Mouse (Mus musculus) hindbrain, embryonic 13.5 days (tissue): ENCODE results near the gene Rbl2. TPM values are rescaled to one million over a fixed set of nuclear protein-coding genes. Genes with fewer than 3 reads are reported as not detected.

Source experiments
- ATAC-seq: fragments of 200-750 bp; cut with Nextera tagmentation; 2 replicates; pipeline ENCODE4 v1.8.0; 2017; ENCODE audit warnings: moderate TSS enrichment; ENCODE audit not compliant: low FRiP score
- H3K27ac ChIP-seq: fragments of 300-500 bp; sonication (generic); 2 replicates; pipeline ENCODE4 v1.5.1; 2015; ENCODE audit warnings: inconsistent platforms, mild to moderate bottlenecking, moderate library complexity
- H3K27me3 ChIP-seq: fragments of 300-500 bp; sonication (generic); 2 replicates; pipeline ENCODE4 v1.6.1; 2015; ENCODE audit warnings: mild to moderate bottlenecking, inconsistent platforms
- H3K36me3 ChIP-seq: fragments of 300-500 bp; sonication (generic); 2 replicates; pipeline ENCODE4 v1.6.1; 2015; ENCODE audit warnings: mild to moderate bottlenecking, inconsistent platforms
- H3K4me1 ChIP-seq: fragments of 300-500 bp; sonication (generic); replicated peaks from 2 replicates; pipeline ENCODE4 v1.6.1; 2015; ENCODE audit warnings: inconsistent platforms
- H3K4me2 ChIP-seq: fragments of 300-500 bp; sonication (generic); 2 replicates; pipeline ENCODE4 v1.6.1; 2015; ENCODE audit warnings: inconsistent platforms, mild to moderate bottlenecking, moderate library complexity
- H3K4me3 ChIP-seq: fragments of 300-500 bp; sonication (generic); 2 replicates; pipeline ENCODE4 v1.5.1; 2015; ENCODE audit warnings: mild to moderate bottlenecking, inconsistent platforms
- H3K9ac ChIP-seq: fragments of 300-500 bp; sonication (generic); 2 replicates; pipeline ENCODE4 v1.6.1; 2015; ENCODE audit warnings: mild to moderate bottlenecking, inconsistent platforms
- H3K9me3 ChIP-seq: fragments of 300-500 bp; sonication (generic); 2 replicates; pipeline ENCODE4 v1.6.1; 2016; ENCODE audit warnings: inconsistent platforms
- WGBS: fragments of 180-500 bp; shearing (Covaris S2); methylation state at CpG from one replicate; pipeline ENCODE4 v1.1.7; 2015; 5-methylcytosine and 5-hydroxymethylcytosine counted together
- polyA plus RNA-seq: library from polyadenylated mRNA; unstranded; fragments of >200 nt; fragmentation: Nextera tagmentation; extraction: Ambion mirVana; gene quantifications from 2 replicates; pipeline ENCODE4 v1.2.1, GENCODE M21; 2015

Gene Rbl2
- polyA plus RNA-seq, 1 experiment from 2014 or later, result 19.4 TPM

GRCm38 (mm10) chr8:91069407-91069806, 450 bp upstream of the Rbl2 start:
- Histone ChIP-seq H3K4me1 (peaks cover 22% of the 10 kb centered on the region), H3K27ac (0 out of 2 replicates have a peak overlapping the region, but pooled peaks have one; percentile 91), H3K9me3 (no peaks in the 10 kb centered on the region), H3K36me3 (no peaks in the 10 kb centered on the region), H3K9ac (peak overlapping the region; percentile 88), H3K27me3 (no peaks in the 10 kb centered on the region), H3K4me3 (peak overlapping the region; percentile 83), H3K4me2 (peak overlapping the region; percentile 65)
- peak; percentile 21; the same call in 1 of the 2 replicates for ATAC-seq
- WGBS, result 15% methylated on average over 10 of the region's 10 CpGs

- Histone ChIP-seq H3K27me3 (no peaks in the 10 kb centered on the region), H3K27ac (peak overlapping the region; percentile 91), H3K9me3 (no peaks in the 10 kb centered on the region), H3K4me3 (peak overlapping the region; percentile 83), H3K36me3 (peaks cover 2% of the 10 kb centered on the region), H3K4me2 (peak overlapping the region; percentile 65), H3K4me1 (peaks cover 22% of the 10 kb centered on the region), H3K9ac (peak overlapping the region; percentile 88)
- WGBS, result under 1% methylated on average over 34 of the region's 34 CpGs
- ATAC-seq, result peak; percentile 88
Observed at GRCm38 (mm10) chr8:91070275-91070859, 510 bp downstream of the Rbl2 start.

GRCm38 (mm10) chr8:91077077-91077867, 7.4 kb downstream of the Rbl2 start:
- H3K9me3 ChIP-seq, result no peaks in the 10 kb centered on the region
- H3K4me3 ChIP-seq, result no peak overlapping the region
- H3K27me3 ChIP-seq, result no peaks in the 10 kb centered on the region
- ATAC-seq, result no peak
- no peak overlapping the region for H3K9ac ChIP-seq
- no peak overlapping the region for H3K27ac ChIP-seq
- WGBS, result 93% methylated on average over 12 of the region's 12 CpGs
- peaks cover 30% of the 10 kb centered on the region for H3K36me3 ChIP-seq
- no peaks in the 10 kb centered on the region for H3K4me1 ChIP-seq
- no peak overlapping the region for H3K4me2 ChIP-seq

- no peaks in the 10 kb centered on the region for H3K9me3 ChIP-seq
- no peak overlapping the region for H3K27ac ChIP-seq
- peaks cover 42% of the 10 kb centered on the region for H3K36me3 ChIP-seq
- no peaks in the 10 kb centered on the region for H3K4me1 ChIP-seq
- H3K4me2 ChIP-seq, result no peak overlapping the region
- WGBS, result 100% methylated on average over 2 of the region's 2 CpGs
- no peaks in the 10 kb centered on the region for H3K27me3 ChIP-seq
- no peak overlapping the region for H3K9ac ChIP-seq
- ATAC-seq, result no peak
- no peak overlapping the region for H3K4me3 ChIP-seq
Observed at GRCm38 (mm10) chr8:91079678-91080077, 9.8 kb downstream of the Rbl2 start.

- 92% methylated on average over 7 of the region's 7 CpGs for WGBS
- H3K4me3 ChIP-seq, result no peak overlapping the region
- no peaks in the 10 kb centered on the region for H3K27me3 ChIP-seq
- no peak overlapping the region for H3K9ac ChIP-seq
- no peaks in the 10 kb centered on the region for H3K9me3 ChIP-seq
- no peak for ATAC-seq
- H3K4me1 ChIP-seq, result no peaks in the 10 kb centered on the region
- no peak overlapping the region for H3K4me2 ChIP-seq
- peaks cover 49% of the 10 kb centered on the region for H3K36me3 ChIP-seq
- H3K27ac ChIP-seq, result no peak overlapping the region
Observed at GRCm38 (mm10) chr8:91081911-91082310, 12.1 kb downstream of the Rbl2 start.

GRCm38 (mm10) chr8:91082428-91082827, 12.6 kb downstream of the Rbl2 start:
- WGBS, result 93% methylated on average over 12 of the region's 12 CpGs
- H3K27ac ChIP-seq, result no peak overlapping the region
- no peak overlapping the region for H3K9ac ChIP-seq
- H3K27me3 ChIP-seq, result no peaks in the 10 kb centered on the region
- no peaks in the 10 kb centered on the region for H3K4me1 ChIP-seq
- no peak for ATAC-seq
- H3K36me3 ChIP-seq, result peaks cover 50% of the 10 kb centered on the region
- no peak overlapping the region for H3K4me3 ChIP-seq
- no peak overlapping the region for H3K4me2 ChIP-seq
- no peaks in the 10 kb centered on the region for H3K9me3 ChIP-seq

- Histone ChIP-seq H3K27me3 (no peaks in the 10 kb centered on the region), H3K9ac (no peak overlapping the region), H3K4me2 (no peak overlapping the region), H3K36me3 (peaks cover 75% of the 10 kb centered on the region), H3K4me1 (no peaks in the 10 kb centered on the region), H3K27ac (no peak overlapping the region), H3K9me3 (no peaks in the 10 kb centered on the region), H3K4me3 (no peak overlapping the region)
- 93% methylated on average over 7 of the region's 7 CpGs for WGBS
- no peak for ATAC-seq
Observed at GRCm38 (mm10) chr8:91088452-91088851, 18.6 kb downstream of the Rbl2 start.

- Histone ChIP-seq H3K27me3 (no peaks in the 10 kb centered on the region), H3K9me3 (no peaks in the 10 kb centered on the region), H3K4me1 (no peaks in the 10 kb centered on the region), H3K4me3 (no peak overlapping the region), H3K27ac (no peak overlapping the region), H3K36me3 (peaks cover 72% of the 10 kb centered on the region), H3K4me2 (no peak overlapping the region), H3K9ac (no peak overlapping the region)
- WGBS, result 96% methylated on average over 2 of the region's 2 CpGs
- ATAC-seq, result no peak
Observed at GRCm38 (mm10) chr8:91089601-91090000, 19.7 kb downstream of the Rbl2 start.

- H3K27ac ChIP-seq, result no peak overlapping the region
Observed at GRCm38 (mm10) chr8:91094135-91094534, 24.3 kb downstream of the Rbl2 start.

GRCm38 (mm10) chr8:91098106-91098505, 28.2 kb downstream of the Rbl2 start:
- Histone ChIP-seq H3K4me3 (no peak overlapping the region), H3K9me3 (no peaks in the 10 kb centered on the region), H3K9ac (no peak overlapping the region), H3K4me2 (no peak overlapping the region), H3K4me1 (no peaks in the 10 kb centered on the region), H3K27ac (no peak overlapping the region), H3K36me3 (peaks cover 61% of the 10 kb centered on the region), H3K27me3 (no peaks in the 10 kb centered on the region)
- 91% methylated on average over 6 of the region's 6 CpGs for WGBS
- ATAC-seq, result no peak

More at GRCm38 (mm10) chr8:91094135-91094534, 24.3 kb downstream of the Rbl2 start:
- ATAC-seq, result no peak
- Histone ChIP-seq H3K4me2 (no peak overlapping the region), H3K4me1 (no peaks in the 10 kb centered on the region), H3K9ac (no peak overlapping the region), H3K4me3 (no peak overlapping the region), H3K27me3 (no peaks in the 10 kb centered on the region), H3K36me3 (peaks cover 71% of the 10 kb centered on the region), H3K9me3 (no peaks in the 10 kb centered on the region)
- 91% methylated on average over 5 of the region's 5 CpGs for WGBS

GRCm38 (mm10) chr8:91106271-91106670, 36.4 kb downstream of the Rbl2 start:
- 91% methylated on average over 12 of the region's 12 CpGs for WGBS

GRCm38 (mm10) chr8:91111868-91112477, 42.1 kb downstream of the Rbl2 start:
- Histone ChIP-seq H3K9ac (no peak overlapping the region), H3K36me3 (peaks cover 66% of the 10 kb centered on the region), H3K4me1 (no peaks in the 10 kb centered on the region), H3K4me2 (no peak overlapping the region), H3K27ac (no peak overlapping the region), H3K4me3 (no peak overlapping the region), H3K27me3 (no peaks in the 10 kb centered on the region), H3K9me3 (no peaks in the 10 kb centered on the region)
- 91% methylated on average over 5 of the region's 5 CpGs for WGBS
- no peak for ATAC-seq

More at GRCm38 (mm10) chr8:91106271-91106670, 36.4 kb downstream of the Rbl2 start:
- Histone ChIP-seq H3K4me2 (no peak overlapping the region), H3K9ac (no peak overlapping the region), H3K4me3 (no peak overlapping the region), H3K4me1 (no peaks in the 10 kb centered on the region), H3K36me3 (peaks cover 56% of the 10 kb centered on the region), H3K27ac (no peak overlapping the region), H3K9me3 (no peaks in the 10 kb centered on the region), H3K27me3 (no peaks in the 10 kb centered on the region)
- no peak for ATAC-seq
